Mouse (Mus musculus): ENCODE results near the gene Herc2.

The Herc2 gene

GRCm38 (mm10) chr7:56066634-56067033 is 16.6 kb downstream of the Herc2 start:
- DNase-seq (ENCODE audit: low spot score in 2 of 2) = no peak

GRCm38 (mm10) chr7:56071724-56072123 is 21.7 kb downstream of the Herc2 start:
- DNase-seq (ENCODE audit: low spot score in 2 of 2) = peak; percentile 26 to 48

GRCm38 (mm10) chr7:56083034-56083433 is 33.0 kb downstream of the Herc2 start:
- DNase-seq (ENCODE audit: low spot score in 2 of 2) = no peak

GRCm38 (mm10) chr7:56089097-56089496 is 39.1 kb downstream of the Herc2 start:
- DNase-seq (ENCODE audit: low spot score in 2 of 2) = no peak

- no peak for DNase-seq (ENCODE audit: low spot score in 2 of 2)
Measured at GRCm38 (mm10) chr7:56091445-56091844, 41.4 kb downstream of the Herc2 start.

GRCm38 (mm10) chr7:56102293-56102847 is 52.4 kb downstream of the Herc2 start:
- peak in 1 of 2 experiments; percentile 36 for DNase-seq (ENCODE audit: low spot score in 2 of 2)

- no peak for DNase-seq (ENCODE audit: low spot score in 2 of 2)
Measured at GRCm38 (mm10) chr7:56112999-56113398, 63.0 kb downstream of the Herc2 start.

- no peak for DNase-seq (ENCODE audit: low spot score in 2 of 2)
Measured at GRCm38 (mm10) chr7:56114148-56114547, 64.2 kb downstream of the Herc2 start.

- no peak for DNase-seq (ENCODE audit: low spot score in 2 of 2)
Measured at GRCm38 (mm10) chr7:56120968-56121367, 71.0 kb downstream of the Herc2 start.

GRCm38 (mm10) chr7:56121425-56121824 is 71.4 kb downstream of the Herc2 start:
- DNase-seq (ENCODE audit: low spot score in 2 of 2) = no peak

- no peak for DNase-seq (ENCODE audit: low spot score in 2 of 2)
Measured at GRCm38 (mm10) chr7:56128080-56128479, 78.1 kb downstream of the Herc2 start.

- DNase-seq (ENCODE audit: low spot score in 2 of 2) = no peak
Measured at GRCm38 (mm10) chr7:56129577-56129976, 79.6 kb downstream of the Herc2 start.

- no peak for DNase-seq (ENCODE audit: low spot score in 2 of 2)
Measured at GRCm38 (mm10) chr7:56131548-56131947, 81.6 kb downstream of the Herc2 start.

GRCm38 (mm10) chr7:56138706-56139105 is 88.7 kb downstream of the Herc2 start:
- no peak for DNase-seq (ENCODE audit: low spot score in 2 of 2)

GRCm38 (mm10) chr7:56146424-56146823 is 96.4 kb downstream of the Herc2 start:
- no peak for DNase-seq (ENCODE audit: low spot score in 2 of 2)

GRCm38 (mm10) chr7:56148925-56149324 is 98.9 kb downstream of the Herc2 start:
- no peak for DNase-seq (ENCODE audit: low spot score in 2 of 2)

- no peak for DNase-seq (ENCODE audit: low spot score in 2 of 2)
Measured at GRCm38 (mm10) chr7:56151885-56152676, 102.1 kb downstream of the Herc2 start.

- DNase-seq (ENCODE audit: low spot score in 2 of 2) = no peak
Measured at GRCm38 (mm10) chr7:56153161-56153560, 103.2 kb downstream of the Herc2 start.

GRCm38 (mm10) chr7:56153625-56154024 is 103.6 kb downstream of the Herc2 start:
- no peak for DNase-seq (ENCODE audit: low spot score in 2 of 2)

GRCm38 (mm10) chr7:56163316-56163715 is 113.3 kb downstream of the Herc2 start:
- DNase-seq (ENCODE audit: low spot score in 2 of 2) = no peak

- no peak for DNase-seq (ENCODE audit: low spot score in 2 of 2)
Measured at GRCm38 (mm10) chr7:56168713-56169112, 118.7 kb downstream of the Herc2 start.

GRCm38 (mm10) chr7:56177371-56177770 is 127.4 kb downstream of the Herc2 start:
- no peak for DNase-seq (ENCODE audit: low spot score in 2 of 2)

- no peak for DNase-seq (ENCODE audit: low spot score in 2 of 2)
Measured at GRCm38 (mm10) chr7:56191041-56191440, 141.0 kb downstream of the Herc2 start.

Measured in frontal cortex, postnatal 36 days (tissue).